Mouse (Mus musculus) lung, embryonic 14.5 days (tissue): ENCODE measurements at regions not wholly inside any gene's neighbourhood (a gene's known extent, or its start where the extent isn't known, plus 50 kb on each side); places are given as distances from the start of the nearest gene placed in this dataset. TPM values are rescaled to one million over a fixed set of nuclear protein-coding genes. Genes with fewer than 3 reads are reported as not detected.

Experiments used
- ATAC-seq: fragments of 200-750 bp; cut with Nextera tagmentation; 2 replicates; pipeline ENCODE4 v1.8.0; 2017; ENCODE audit warnings: mild to moderate bottlenecking, moderate TSS enrichment, moderate library complexity; ENCODE audit not compliant: insufficient read depth
- DNase-seq: peaks from one replicate; pipeline ENCODE4 v3.0.0-alpha.2; 2015
- H3K27ac ChIP-seq: fragments of 300-500 bp; sonication (generic); 2 replicates; pipeline ENCODE4 v1.5.1; 2014; ENCODE audit warnings: low read depth, mild to moderate bottlenecking, moderate library complexity
- H3K27me3 ChIP-seq: fragments of 300-500 bp; sonication (generic); 2 replicates; pipeline ENCODE4 v1.6.1; 2014; ENCODE audit warnings: low read length, control low read depth; ENCODE audit not compliant: insufficient read depth
- H3K36me3 ChIP-seq: fragments of 300-500 bp; sonication (generic); 2 replicates; pipeline ENCODE4 v1.6.1; 2014; ENCODE audit warnings: control low read depth; ENCODE audit not compliant: insufficient read depth
- H3K4me1 ChIP-seq: fragments of 300-500 bp; sonication (generic); 2 replicates; pipeline ENCODE4 v1.6.1; 2014; ENCODE audit warnings: antibody characterized with exemption, control low read depth; ENCODE audit not compliant: insufficient read depth
- H3K4me2 ChIP-seq: fragments of 300-500 bp; sonication (generic); 2 replicates; pipeline ENCODE4 v1.6.1; 2014; ENCODE audit warnings: mild to moderate bottlenecking
- H3K4me3 ChIP-seq: fragments of 300-500 bp; sonication (generic); 2 replicates; pipeline ENCODE4 v1.5.1; 2014; ENCODE audit warnings: low read depth, low read length
- H3K9ac ChIP-seq: fragments of 300-500 bp; sonication (generic); 2 replicates; pipeline ENCODE4 v1.6.1; 2014
- H3K9me3 ChIP-seq: fragments of 300-500 bp; sonication (generic); 2 replicates; pipeline ENCODE4 v1.6.1; 2016; ENCODE audit warnings: low read depth, low read length, control low read depth
- CTCF ChIP-seq: IDR thresholded peaks from 2 replicates; pipeline ENCODE4 v1.5.1; 2016; ENCODE audit warnings: antibody characterized with exemption, low read depth
- WGBS: fragments of 180-500 bp; shearing (Covaris S2); extraction: QIAGEN DNeasy Blood & Tissue Kit; methylation state at CpG from one replicate; pipeline ENCODE4 v1.1.7; 2014; 5-methylcytosine and 5-hydroxymethylcytosine counted together
- microRNA-seq: library from miRNA; unstranded; fragments of <30 nt; microRNA quantifications from one replicate; pipeline ENCODE4, GENCODE M21; 2016; ENCODE audit warnings: borderline number of aligned reads

DNA sequence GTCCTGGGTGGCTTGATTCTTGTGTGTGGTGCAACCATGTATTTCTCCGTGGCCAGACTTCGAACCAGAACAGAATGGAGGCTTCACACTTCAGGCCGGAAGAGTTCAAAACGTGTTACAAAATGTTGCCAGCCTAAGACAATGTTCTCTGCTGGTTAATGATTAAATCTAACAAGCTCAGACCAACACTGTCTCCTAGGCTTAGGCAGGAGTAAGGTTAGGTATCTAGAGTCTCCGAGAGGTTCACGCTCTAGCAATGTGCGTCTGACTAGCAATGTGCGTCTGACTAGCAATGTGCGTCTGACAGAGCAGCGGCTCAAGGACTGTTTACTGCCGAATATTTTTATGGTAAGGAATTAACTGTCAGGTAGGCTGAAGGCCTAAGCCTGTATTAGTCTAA, 81.5 kb downstream of the Suclg1 start:
- Histone ChIP-seq H3K9ac (no peak overlapping the region), H3K27me3 (no peaks in the 10 kb centered on the region), H3K4me2 (no peak overlapping the region), H3K27ac (no peak overlapping the region), H3K36me3 (no peaks in the 10 kb centered on the region), H3K9me3 (no peaks in the 10 kb centered on the region), H3K4me1 (no peaks in the 10 kb centered on the region), H3K4me3 (no peak overlapping the region)
- ATAC-seq (no peak), DNase-seq (no peak)
- WGBS, result 78% methylated on average over 11 of the region's 11 CpGs
- TF ChIP-seq CTCF, result no peak

Small RNA genes lying in the stretch of these regions (microRNA-seq; reads per million reads assigned to microRNA genes)
- not detected for gene Gm24370
